Mouse (Mus musculus): ENCODE measurements around the gene Cdr2. TPM values are rescaled to one million over a fixed set of nuclear protein-coding genes. Genes with fewer than 3 reads are reported as not detected.
"Not testable (repeated sequence)": the region's sequence is repeated elsewhere in the genome, so short reads cannot be mapped to it uniquely, and the experiment has no call there.

The Cdr2 gene
- polyA plus RNA-seq, 1 experiment: 15.8 TPM

DNA sequence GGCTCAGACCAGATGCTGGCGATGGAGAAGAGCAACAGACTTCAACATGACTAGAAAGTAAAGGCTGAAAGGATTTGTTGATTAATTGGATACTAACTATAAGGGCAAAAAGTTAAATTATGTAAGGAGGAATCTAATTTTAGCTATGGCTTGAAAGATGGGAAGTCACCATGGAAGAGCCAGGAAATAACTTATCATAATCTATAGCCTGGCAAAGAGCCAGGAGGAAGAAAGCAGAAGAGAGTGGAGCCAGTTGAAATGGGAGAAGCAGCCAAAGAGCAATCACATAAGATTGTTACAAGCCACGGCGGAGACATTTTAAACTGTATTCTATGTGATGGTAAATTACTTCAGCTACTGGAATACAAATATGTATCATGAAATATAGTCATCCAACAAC lies 8.1 kb downstream of the Cdr2 start:
- DNase-seq: no peak

GRCm38 (mm10) chr7:120972471-120972870 lies 9.6 kb downstream of the Cdr2 start:
- DNase-seq; H3K4me3 ChIP-seq (replicated peaks; ENCODE audit: extremely low read depth, low read depth, low read length); H3K4me1 ChIP-seq (ENCODE audit: control insufficient read depth, insufficient read depth, low read length): not testable (repeated sequence)
- WGBS: 74% methylated on average over 2 of the region's 2 CpGs

More for the DNA sequence above, 8.1 kb downstream of the Cdr2 start:
- 37% methylated on average over 3 of the region's 3 CpGs for WGBS
- Histone ChIP-seq H3K4me1 (ENCODE audit: control insufficient read depth, insufficient read depth, low read length) (peaks cover 4% of the 10 kb centered on the region; the same call in 1 of the 2 replicates), H3K4me3 (replicated peaks; ENCODE audit: extremely low read depth, low read depth, low read length) (no peak overlapping the region)
- TF ChIP-seq CTCF (IDR thresholded peaks at IDR 0.05; ENCODE audit: insufficient read depth, low read length) (no peak), POLR2A (IDR thresholded peaks at IDR 0.05; ENCODE audit: borderline replicate concordance, extremely low read depth, low read depth, low read length) (no peak)

DNA sequence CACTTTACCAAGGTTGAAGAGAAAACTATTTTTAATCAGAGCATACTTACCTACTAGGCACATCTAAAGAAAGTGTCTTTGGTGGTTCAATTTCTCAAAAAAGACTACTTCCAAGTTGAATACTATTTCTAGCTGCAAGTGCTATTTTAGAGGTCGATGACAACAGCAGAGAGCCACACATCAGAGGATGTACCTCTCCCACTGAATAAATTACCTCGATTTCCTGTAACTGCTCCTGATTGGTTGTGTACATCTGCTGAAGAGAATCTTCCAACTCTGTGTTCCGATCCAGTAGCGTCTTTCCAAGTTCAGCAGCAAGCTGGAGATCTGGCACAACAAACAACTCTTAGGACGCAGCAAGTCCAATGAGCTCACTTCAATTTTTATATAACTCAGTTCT lies 12.0 kb downstream of the Cdr2 start:
- TF ChIP-seq POLR2A (IDR thresholded peaks at IDR 0.05; ENCODE audit: borderline replicate concordance, extremely low read depth, low read depth, low read length) (no peak), CTCF (IDR thresholded peaks at IDR 0.05; ENCODE audit: insufficient read depth, low read length) (no peak)
- no peak for DNase-seq
- Histone ChIP-seq H3K4me1 (ENCODE audit: control insufficient read depth, insufficient read depth, low read length) (no peaks in the 10 kb centered on the region; the same call in 1 of the 2 replicates), H3K4me3 (replicated peaks; ENCODE audit: extremely low read depth, low read depth, low read length) (no peak overlapping the region)
- 49% methylated on average over 5 of the region's 5 CpGs for whole genome bisulfite sequencing

- no peak for TF ChIP-seq POLR2A (IDR thresholded peaks at IDR 0.05; ENCODE audit: borderline replicate concordance, extremely low read depth, low read depth, low read length)
- TF ChIP-seq CTCF (IDR thresholded peaks at IDR 0.05; ENCODE audit: insufficient read depth, low read length): no peak
- Histone ChIP-seq H3K4me3 (replicated peaks; ENCODE audit: extremely low read depth, low read depth, low read length) (no peak overlapping the region), H3K4me1 (ENCODE audit: control insufficient read depth, insufficient read depth, low read length) (no peaks in the 10 kb centered on the region; the same call in 1 of the 2 replicates)
- DNase-seq: no peak
- WGBS: 66% methylated on average over 7 of the region's 7 CpGs
These were observed 12.9 kb downstream of the Cdr2 start for GRCm38 (mm10) chr7:120969221-120969620.

- TF ChIP-seq CTCF (IDR thresholded peaks at IDR 0.05; ENCODE audit: insufficient read depth, low read length) (no peak), POLR2A (IDR thresholded peaks at IDR 0.05; ENCODE audit: borderline replicate concordance, extremely low read depth, low read depth, low read length) (no peak)
- 74% methylated on average over 5 of the region's 5 CpGs for WGBS
- DNase-seq: no peak
- Histone ChIP-seq H3K4me3 (replicated peaks; ENCODE audit: extremely low read depth, low read depth, low read length) (no peak overlapping the region), H3K4me1 (ENCODE audit: control insufficient read depth, insufficient read depth, low read length) (no peaks in the 10 kb centered on the region)
These were observed 19.0 kb downstream of the Cdr2 start for GRCm38 (mm10) chr7:120963126-120963525.

DNA sequence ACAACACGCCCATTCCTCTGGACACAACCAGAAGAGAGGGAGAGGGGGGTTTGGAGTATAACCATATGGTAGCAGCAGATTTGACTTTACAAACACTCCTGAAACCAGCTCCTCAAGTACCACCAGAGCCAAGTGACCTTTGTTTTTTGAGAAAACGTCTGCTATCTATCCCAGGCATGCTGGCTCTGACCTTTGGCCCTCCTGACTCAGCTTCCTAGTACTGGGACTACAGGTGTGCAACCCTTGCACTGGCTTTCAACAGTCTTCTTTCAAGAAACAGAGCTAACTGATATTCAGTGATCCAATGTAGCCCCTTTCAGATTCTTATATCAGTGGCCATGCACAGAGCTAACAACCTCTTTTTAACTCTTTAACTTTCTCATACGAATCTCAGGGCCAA lies 20.2 kb downstream of the Cdr2 start:
- no peak for DNase-seq
- no peak for TF ChIP-seq CTCF (IDR thresholded peaks at IDR 0.05; ENCODE audit: insufficient read depth, low read length)
- TF ChIP-seq POLR2A (IDR thresholded peaks at IDR 0.05; ENCODE audit: borderline replicate concordance, extremely low read depth, low read depth, low read length): no peak
- Histone ChIP-seq H3K4me1 (ENCODE audit: control insufficient read depth, insufficient read depth, low read length) (no peaks in the 10 kb centered on the region), H3K4me3 (replicated peaks; ENCODE audit: extremely low read depth, low read depth, low read length) (no peak overlapping the region)
- WGBS: 66% methylated on average over 3 of the region's 3 CpGs

GRCm38 (mm10) chr7:120960601-120961000 lies 21.5 kb downstream of the Cdr2 start:
- 88% methylated on average over 6 of the region's 6 CpGs for WGBS
- no peak for DNase-seq

GRCm38 (mm10) chr7:120960116-120960515 lies 22.0 kb downstream of the Cdr2 start:
- TF ChIP-seq POLR2A (IDR thresholded peaks at IDR 0.05; ENCODE audit: borderline replicate concordance, extremely low read depth, low read depth, low read length): no peak
- TF ChIP-seq CTCF (IDR thresholded peaks at IDR 0.05; ENCODE audit: insufficient read depth, low read length): no peak
- 89% methylated on average over 2 of the region's 2 CpGs for WGBS
- Histone ChIP-seq H3K4me1 (ENCODE audit: control insufficient read depth, insufficient read depth, low read length) (no peaks in the 10 kb centered on the region), H3K4me3 (replicated peaks; ENCODE audit: extremely low read depth, low read depth, low read length) (no peak overlapping the region)
- no peak for DNase-seq

More at GRCm38 (mm10) chr7:120960601-120961000, 21.5 kb downstream of the Cdr2 start:
- Histone ChIP-seq H3K4me3 (replicated peaks; ENCODE audit: extremely low read depth, low read depth, low read length) (no peak overlapping the region), H3K4me1 (ENCODE audit: control insufficient read depth, insufficient read depth, low read length) (no peaks in the 10 kb centered on the region)
- TF ChIP-seq POLR2A (IDR thresholded peaks at IDR 0.05; ENCODE audit: borderline replicate concordance, extremely low read depth, low read depth, low read length) (no peak), CTCF (IDR thresholded peaks at IDR 0.05; ENCODE audit: insufficient read depth, low read length) (no peak)

DNA sequence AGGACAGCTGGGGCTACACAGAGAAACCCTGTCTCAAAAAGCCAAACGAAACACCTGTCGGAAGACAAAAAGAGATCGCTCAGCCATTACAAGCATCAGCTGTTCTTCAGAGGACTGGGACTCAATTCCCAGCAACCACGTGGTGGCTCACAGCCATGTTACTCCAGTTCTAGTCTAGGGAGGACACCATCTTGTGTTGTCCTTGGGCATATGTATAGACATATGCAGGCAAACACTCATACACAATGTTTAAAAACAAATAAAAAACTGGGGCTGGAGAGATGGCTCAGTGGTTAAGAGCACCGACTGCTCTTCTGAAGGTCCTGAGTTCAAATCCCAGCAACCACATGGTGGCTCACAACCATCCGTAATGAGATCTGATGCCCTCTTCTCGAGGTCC lies 28.5 kb downstream of the Cdr2 start:
- 88% methylated on average over 7 of the region's 7 CpGs for WGBS
- DNase-seq; H3K4me1 ChIP-seq (ENCODE audit: control insufficient read depth, insufficient read depth, low read length); H3K4me3 ChIP-seq (replicated peaks; ENCODE audit: extremely low read depth, low read depth, low read length): not testable (repeated sequence)

DNA sequence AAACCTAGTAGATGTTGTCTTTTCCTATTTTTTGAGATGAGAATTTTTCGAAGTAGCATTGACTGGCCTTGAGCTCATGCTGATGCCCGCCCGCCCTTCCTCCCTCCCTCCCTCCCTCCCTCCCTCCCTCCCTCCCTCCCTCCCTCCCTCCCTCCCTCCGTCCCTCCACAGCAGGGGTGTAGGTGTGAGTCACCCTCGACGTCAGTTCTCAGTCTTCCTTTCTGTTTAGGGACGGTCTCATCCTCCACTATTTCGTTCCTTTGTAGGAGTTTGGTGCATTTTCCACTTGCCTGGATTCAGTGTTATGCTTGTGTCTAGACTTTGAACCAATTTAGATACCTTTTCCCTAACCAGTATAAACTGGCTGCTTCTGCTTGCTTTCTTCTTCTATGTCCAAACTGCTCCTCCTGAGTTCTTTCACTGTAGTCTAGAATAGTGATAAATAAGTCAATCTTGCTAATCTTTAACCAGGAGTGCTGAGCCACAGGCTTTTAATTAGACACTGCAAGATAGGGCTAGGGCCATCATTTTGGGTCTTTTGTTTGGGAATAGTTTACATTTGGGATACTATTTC lies 38.1 kb downstream of the Cdr2 start:
- Histone ChIP-seq H3K4me3 (replicated peaks; ENCODE audit: extremely low read depth, low read depth, low read length) (no peak overlapping the region), H3K4me1 (ENCODE audit: control insufficient read depth, insufficient read depth, low read length) (no peaks in the 10 kb centered on the region)
- TF ChIP-seq CTCF (IDR thresholded peaks at IDR 0.05; ENCODE audit: insufficient read depth, low read length): no peak
- no peak for TF ChIP-seq POLR2A (IDR thresholded peaks at IDR 0.05; ENCODE audit: borderline replicate concordance, extremely low read depth, low read depth, low read length)
- 80% methylated on average over 7 of the region's 8 CpGs for WGBS
- DNase-seq: no peak

Measured in lung, adult 2 months (tissue).